Mouse (Mus musculus) heart, adult 18-20 months (tissue): ENCODE measurements at regions not wholly inside any gene's neighbourhood (a gene's known extent, or its start where the extent isn't known, plus 50 kb on each side); places are given as distances from the start of the nearest gene placed in this dataset.

ENCODE experiments used
- DNase-seq, 2 experiments: peaks; one replicate each; pipeline ENCODE4 v3.0.0; 2021 to 2022; ENCODE audit warnings: mixed read lengths in 1 of 2

GRCm38 (mm10) chr10:125164671-125165070 lies 224.6 kb downstream of the Slc16a7 start:
- DNase-seq, result no peak

- no peak for DNase-seq
Measured at GRCm38 (mm10) chr10:125161077-125161476, 228.2 kb downstream of the Slc16a7 start.

DNA sequence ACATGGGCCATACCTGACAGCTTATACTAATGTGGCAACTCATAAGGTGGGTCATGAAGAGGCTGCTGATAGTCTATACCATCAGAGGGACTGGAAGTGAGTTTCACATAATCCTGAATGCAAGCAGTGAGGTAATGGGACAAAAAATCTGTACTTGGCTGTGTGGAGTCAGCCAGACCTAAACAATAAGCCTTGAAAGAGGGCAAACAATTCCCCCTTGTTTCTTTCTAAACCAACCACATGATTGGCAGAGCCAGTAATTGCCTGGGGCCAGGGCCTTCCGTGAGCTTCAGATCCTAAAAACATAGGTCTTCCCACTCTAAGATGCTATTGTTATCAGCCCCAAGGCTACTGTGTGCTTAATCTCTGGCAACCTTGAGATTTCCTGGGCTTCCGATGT lies 240.5 kb downstream of the Slc16a7 start:
- no peak for DNase-seq

GRCm38 (mm10) chr10:125147239-125147782 lies 242.0 kb downstream of the Slc16a7 start:
- DNase-seq, result no peak

DNA sequence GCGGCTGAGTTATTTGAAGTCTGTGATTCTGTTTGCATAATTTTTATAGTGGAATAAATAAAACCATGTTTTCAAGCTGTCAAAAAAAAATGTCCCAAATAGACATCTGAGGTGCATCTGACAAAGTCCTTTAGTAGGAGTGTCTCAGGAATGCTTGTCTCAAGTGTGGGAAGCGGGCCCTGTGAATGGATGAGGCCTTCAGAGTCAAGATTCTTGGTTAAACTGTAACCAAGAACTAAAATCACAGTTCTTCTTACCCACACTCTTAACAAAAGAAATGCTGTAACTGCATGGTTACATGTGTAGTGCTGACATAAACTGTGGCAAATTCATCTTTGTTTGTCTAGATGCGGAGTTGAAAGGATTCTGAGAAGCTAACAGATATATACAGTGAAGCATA lies 242.9 kb downstream of the Slc16a7 start:
- DNase-seq, result no peak

DNA sequence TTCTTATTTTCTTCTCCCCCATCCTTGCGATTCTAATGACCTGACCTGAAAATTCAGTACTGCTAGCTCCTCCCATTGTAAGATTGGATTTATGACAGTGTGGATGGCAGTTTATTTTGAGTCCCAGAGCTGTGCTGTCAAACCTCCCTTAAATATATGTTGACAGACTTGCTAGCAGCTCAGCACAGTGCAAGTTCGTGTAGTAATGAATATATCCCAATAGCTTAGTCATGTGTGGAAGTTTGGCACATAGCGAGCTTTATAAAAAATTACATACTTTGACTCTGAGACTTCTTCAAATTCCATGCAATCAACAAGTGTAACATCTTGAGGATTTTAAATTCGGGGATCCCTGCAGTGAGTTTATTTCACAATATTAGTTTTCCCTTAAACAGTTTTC lies 243.5 kb downstream of the Slc16a7 start:
- no peak for DNase-seq

- DNase-seq, result no peak
Measured at GRCm38 (mm10) chr10:125121762-125122161, 267.5 kb downstream of the Slc16a7 start.

- DNase-seq, result no peak
Measured at GRCm38 (mm10) chr10:125114318-125114717, 274.9 kb downstream of the Slc16a7 start.

DNA sequence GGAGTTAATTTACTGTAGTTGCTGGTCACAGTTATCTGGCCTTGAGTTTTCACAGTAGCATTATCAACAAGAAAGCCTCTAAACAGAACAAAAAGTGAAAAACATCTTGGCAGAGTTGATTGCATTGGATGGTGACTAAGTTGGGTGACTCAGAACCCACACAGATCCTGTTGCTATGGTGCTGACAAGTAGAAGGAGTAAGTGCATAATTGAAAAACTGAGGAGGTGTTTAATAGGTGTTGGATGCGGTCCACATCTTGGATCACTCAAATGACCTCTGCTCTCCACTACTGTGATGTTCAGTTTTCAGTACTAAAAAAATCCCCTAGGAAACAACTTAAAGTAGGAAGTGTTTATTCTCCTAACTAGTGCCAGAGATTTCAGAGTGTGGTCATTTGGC lies 280.3 kb downstream of the Slc16a7 start:
- DNase-seq, result peak in 1 of 2 experiments; percentile 1

DNA sequence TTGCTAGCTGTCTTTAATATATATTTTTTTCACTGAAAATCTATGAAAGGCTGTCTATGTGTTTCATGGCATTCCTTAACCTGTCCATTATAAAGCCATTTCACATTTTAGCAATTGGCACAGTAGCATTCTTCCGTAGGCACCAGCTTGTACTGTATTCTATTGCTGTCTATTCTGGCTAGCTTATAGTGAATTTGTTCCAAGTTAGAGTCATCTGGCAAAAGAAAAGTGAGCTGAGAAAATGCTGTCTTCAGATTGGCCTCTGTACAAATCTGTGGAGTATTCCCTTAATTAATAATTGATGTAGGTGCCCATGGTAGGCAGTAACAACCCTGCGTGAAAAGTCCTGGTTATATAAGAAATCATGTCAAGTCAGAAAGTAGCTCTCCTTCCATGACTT lies 304.3 kb downstream of the Slc16a7 start:
- DNase-seq, result no peak

GRCm38 (mm10) chr10:125072401-125072800 lies 316.9 kb downstream of the Slc16a7 start:
- DNase-seq, result no peak

- no peak for DNase-seq
Measured at GRCm38 (mm10) chr10:125070246-125070645, 319.0 kb downstream of the Slc16a7 start.

DNA sequence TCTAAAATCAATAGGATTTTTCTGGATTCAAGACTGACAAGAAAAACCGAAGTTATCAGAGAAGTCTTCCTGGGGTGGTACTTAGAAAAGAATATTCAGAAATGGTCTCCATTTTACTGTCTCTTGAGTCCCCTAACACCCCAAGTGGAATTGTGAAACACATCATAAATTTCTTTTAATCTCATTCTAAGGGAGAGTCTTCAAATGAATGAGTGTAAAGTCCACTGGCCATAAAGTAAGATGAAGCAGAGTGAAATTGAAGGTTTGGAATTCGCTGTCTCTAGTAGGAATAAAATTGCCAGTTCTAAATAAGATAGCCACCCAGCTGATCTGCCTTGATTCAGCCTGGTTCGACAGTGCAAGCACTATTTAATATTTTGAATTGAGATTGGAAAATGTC lies 350.0 kb downstream of the Slc16a7 start:
- DNase-seq, result no peak

DNA sequence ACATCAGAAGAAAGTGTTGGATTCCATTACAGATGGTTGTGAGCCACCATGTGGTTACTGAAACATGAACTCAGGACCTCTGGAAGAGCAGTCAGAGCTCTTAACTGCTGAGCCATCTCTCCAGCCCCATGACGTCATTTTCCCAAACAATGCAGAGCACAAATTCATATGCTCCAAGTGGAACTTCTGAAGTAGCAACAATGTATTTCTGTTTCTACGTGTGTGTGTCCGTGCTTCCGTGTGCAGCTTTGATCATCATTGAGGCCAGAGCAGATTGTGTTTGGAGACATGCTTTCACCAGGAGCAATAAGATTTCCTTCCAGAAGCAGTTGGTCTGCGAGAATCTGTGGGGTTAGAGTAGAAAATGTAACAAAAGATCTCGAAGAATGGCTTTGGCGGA lies 353.6 kb downstream of the Slc16a7 start:
- DNase-seq, result no peak

DNA sequence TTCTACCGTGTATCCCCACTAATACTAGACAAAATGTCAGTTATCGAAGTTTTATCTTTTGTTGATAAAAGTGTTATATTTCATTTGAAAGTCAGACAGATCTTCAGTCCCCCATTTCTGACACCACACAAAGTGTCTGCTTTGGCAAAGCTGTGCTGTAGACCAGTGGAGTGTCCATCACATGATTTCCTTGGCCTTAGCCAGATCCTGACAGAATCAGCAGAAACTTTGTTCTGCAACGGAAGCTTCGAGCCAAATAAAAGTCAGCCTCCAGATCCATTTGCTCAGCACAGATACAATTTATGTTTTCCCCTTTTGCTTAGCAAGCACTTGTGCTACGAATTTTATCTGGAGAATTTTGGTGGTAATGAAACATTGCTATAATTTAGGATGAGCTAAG lies 360.9 kb downstream of the Slc16a7 start:
- no peak for DNase-seq

- DNase-seq, result no peak
Measured at GRCm38 (mm10) chr10:125026851-125027250, 362.4 kb downstream of the Slc16a7 start.
